Mouse (Mus musculus) neural tube, embryonic 14.5 days (tissue): ENCODE measurements around the gene Hspa12a. TPM values are rescaled to one million over a fixed set of nuclear protein-coding genes. Genes with fewer than 3 reads are reported as not detected.

Source experiments
- ATAC-seq: fragments of 200-750 bp; cut with Nextera tagmentation; 2 replicates; pipeline ENCODE4 v1.8.0; 2017; ENCODE audit warnings: low read depth, mild to moderate bottlenecking, moderate TSS enrichment, moderate library complexity
- H3K27ac ChIP-seq: fragments of 300-500 bp; sonication (generic); 2 replicates; pipeline ENCODE4 v1.5.1; 2014; ENCODE audit warnings: low read depth, mild to moderate bottlenecking, control low read depth, low read length, moderate library complexity, mixed read lengths
- H3K27me3 ChIP-seq: fragments of 300-500 bp; sonication (generic); 2 replicates; pipeline ENCODE4 v1.6.1; 2014; ENCODE audit warnings: low read length; ENCODE audit not compliant: control insufficient read depth, insufficient read depth
- H3K36me3 ChIP-seq: fragments of 300-500 bp; sonication (generic); 2 replicates; pipeline ENCODE4 v1.6.1; 2014; ENCODE audit warnings: low read length, mixed read lengths; ENCODE audit not compliant: control insufficient read depth, insufficient read depth
- H3K4me1 ChIP-seq: fragments of 300-500 bp; sonication (generic); 2 replicates; pipeline ENCODE4 v1.6.1; 2014; ENCODE audit warnings: low read length; ENCODE audit not compliant: control insufficient read depth, insufficient read depth
- H3K4me2 ChIP-seq: fragments of 300-500 bp; sonication (generic); 2 replicates; pipeline ENCODE4 v1.6.1; 2014; ENCODE audit warnings: mild to moderate bottlenecking, low read depth, low read length, control low read depth
- H3K4me3 ChIP-seq: fragments of 300-500 bp; sonication (generic); 2 replicates; pipeline ENCODE4 v1.5.1; 2014; ENCODE audit warnings: low read depth, low read length, control low read depth, mixed read lengths
- H3K9ac ChIP-seq: fragments of 300-500 bp; sonication (generic); replicated peaks from 2 replicates; pipeline ENCODE4 v1.6.1; 2014; ENCODE audit warnings: low read depth, mild to moderate bottlenecking, control low read depth, low read length, mixed read lengths
- H3K9me3 ChIP-seq: fragments of 300-500 bp; sonication (generic); 2 replicates; pipeline ENCODE4 v1.6.1; 2016; ENCODE audit warnings: low read length; ENCODE audit not compliant: control insufficient read depth
- WGBS: fragments of 180-500 bp; shearing (Covaris S2); extraction: QIAGEN DNeasy Blood & Tissue Kit; methylation state at CpG from one replicate; pipeline ENCODE4 v1.1.7; 2014; 5-methylcytosine and 5-hydroxymethylcytosine counted together
- polyA plus RNA-seq: library from polyadenylated mRNA; unstranded; fragments of >200 nt; fragmentation: Nextera tagmentation; extraction: Ambion mirVana; gene quantifications from 2 replicates; pipeline ENCODE4 v1.2.1, GENCODE M21; 2014

Hspa12a gene
- polyA plus RNA-seq, 1 experiment from 2014 or later, result 45.3 TPM

DNA sequence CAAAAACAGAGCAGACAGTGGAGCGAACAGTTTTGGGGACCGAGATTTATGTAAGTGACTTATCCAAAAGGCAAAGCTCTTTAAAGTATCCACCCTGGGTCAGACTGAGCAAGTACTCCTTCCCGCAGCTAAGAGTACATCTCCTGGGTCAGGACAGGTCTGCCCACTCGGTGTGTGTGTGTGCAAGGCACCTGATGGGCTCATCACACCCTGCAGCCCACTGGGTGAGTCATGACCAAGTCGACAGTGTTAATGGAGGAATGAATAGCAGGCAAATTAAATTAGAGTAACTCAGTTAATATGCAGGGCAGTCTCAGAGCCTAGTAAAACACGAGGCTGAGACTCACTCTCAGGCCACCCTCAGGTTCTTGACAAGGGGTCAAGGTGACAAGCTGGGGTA, 134.6 kb downstream of the Hspa12a start:
- Histone ChIP-seq H3K4me1 (no peaks in the 10 kb centered on the region), H3K36me3 (no peaks in the 10 kb centered on the region), H3K9me3 (no peaks in the 10 kb centered on the region), H3K9ac (no peak overlapping the region), H3K27ac (no peak overlapping the region), H3K27me3 (no peaks in the 10 kb centered on the region), H3K4me3 (no peak overlapping the region), H3K4me2 (no peak overlapping the region)
- WGBS, result 79% methylated on average over 6 of the region's 6 CpGs
- ATAC-seq, result no peak

DNA sequence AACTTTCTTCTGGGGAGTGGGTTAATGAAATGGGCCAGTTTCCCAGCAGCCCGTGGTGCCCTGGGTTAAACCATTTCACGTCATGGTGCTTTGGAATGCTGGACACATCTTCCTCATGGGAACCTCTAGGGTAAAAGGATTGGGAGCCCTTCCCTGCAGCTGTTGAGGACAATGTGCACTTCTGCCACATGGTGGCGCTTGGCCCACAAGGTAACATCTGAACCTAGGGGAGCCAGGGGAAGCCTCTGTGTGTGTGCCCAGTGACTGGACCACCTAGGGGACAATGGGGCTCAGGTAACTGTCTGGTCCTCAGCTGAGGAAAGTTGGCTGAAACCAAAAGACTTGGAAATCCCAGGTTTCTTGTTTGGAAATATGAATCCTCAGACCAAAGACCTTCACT, 137.1 kb downstream of the Hspa12a start:
- Histone ChIP-seq H3K9me3 (no peaks in the 10 kb centered on the region), H3K4me3 (no peak overlapping the region), H3K36me3 (0 out of 2 replicates have a peak, but pooled peaks cover 6% of the 10 kb centered on the region), H3K4me2 (no peak overlapping the region), H3K4me1 (no peaks in the 10 kb centered on the region), H3K9ac (no peak overlapping the region), H3K27me3 (no peaks in the 10 kb centered on the region), H3K27ac (no peak overlapping the region)
- ATAC-seq, result peak; percentile 69; the same call in 1 of the 2 replicates
- 4% methylated on average over 3 of the region's 3 CpGs for WGBS

DNA sequence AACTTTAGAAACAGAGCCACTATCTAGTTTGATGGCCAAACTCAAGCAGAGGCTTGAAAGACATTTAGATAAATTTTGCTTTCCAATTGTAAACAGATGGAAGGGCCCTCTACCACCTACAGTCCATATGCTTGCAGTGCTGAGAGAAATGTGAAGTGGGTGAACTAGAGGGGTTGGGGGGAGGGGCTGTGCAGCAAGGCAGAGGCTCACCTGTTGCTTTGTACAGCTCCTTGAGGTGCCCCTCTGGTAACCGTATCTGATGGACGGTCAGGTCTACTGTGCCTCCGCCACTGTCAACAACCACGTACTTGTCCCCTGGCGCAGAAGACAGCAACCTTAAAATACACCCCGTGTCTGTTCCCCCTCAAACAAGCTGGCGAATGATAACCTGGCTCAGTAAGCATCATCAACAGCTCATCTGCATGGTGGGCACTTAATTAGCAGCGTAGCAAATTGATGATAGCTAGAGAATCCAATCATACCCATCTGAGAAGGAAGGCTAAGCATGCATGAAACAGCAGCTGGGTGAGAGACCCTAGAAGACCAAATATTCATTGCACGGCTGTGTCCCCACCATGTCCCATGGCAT, 138.2 kb downstream of the Hspa12a start:
- no peaks in the 10 kb centered on the region for H3K4me1 ChIP-seq
- ATAC-seq, result no peak
- no peak overlapping the region for H3K4me3 ChIP-seq
- no peak overlapping the region for H3K9ac ChIP-seq
- 0 out of 2 replicates have a peak, but pooled peaks cover 10% of the 10 kb centered on the region for H3K36me3 ChIP-seq
- no peak overlapping the region for H3K4me2 ChIP-seq
- H3K9me3 ChIP-seq, result no peaks in the 10 kb centered on the region
- H3K27me3 ChIP-seq, result no peaks in the 10 kb centered on the region
- 88% methylated on average over 9 of the region's 9 CpGs for WGBS
- H3K27ac ChIP-seq, result no peak overlapping the region

DNA sequence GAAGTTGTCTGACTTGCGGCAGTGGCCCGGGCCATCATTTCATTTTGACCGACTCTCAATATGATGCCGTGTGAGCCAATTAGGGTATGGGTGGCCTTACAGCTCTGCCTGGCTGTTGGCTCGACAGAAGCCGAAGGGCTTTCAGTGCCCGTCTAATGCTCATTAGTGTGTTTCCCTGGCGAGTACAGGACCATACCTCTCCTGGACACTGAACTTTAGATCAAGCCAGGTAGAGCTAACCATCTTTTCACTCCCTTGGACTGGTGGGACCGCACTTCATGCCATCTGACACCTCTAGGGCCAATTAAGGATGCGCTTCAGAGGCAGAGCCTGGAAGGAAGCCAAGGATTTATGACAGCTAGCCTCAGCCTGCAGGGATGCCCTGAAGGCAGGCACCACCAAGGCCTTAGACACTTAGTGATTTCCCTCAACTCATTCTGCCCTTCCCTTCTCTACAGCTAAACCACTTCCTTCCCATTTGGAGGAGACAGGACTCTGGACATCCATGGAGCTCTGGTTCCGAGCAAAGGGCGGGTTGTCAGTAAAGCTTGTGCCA, 148.3 kb downstream of the Hspa12a start:
- Histone ChIP-seq H3K27ac (no peak overlapping the region), H3K27me3 (no peaks in the 10 kb centered on the region)
- 0 out of 2 replicates have a peak, but pooled peaks have one; percentile 28 for ATAC-seq

DNA sequence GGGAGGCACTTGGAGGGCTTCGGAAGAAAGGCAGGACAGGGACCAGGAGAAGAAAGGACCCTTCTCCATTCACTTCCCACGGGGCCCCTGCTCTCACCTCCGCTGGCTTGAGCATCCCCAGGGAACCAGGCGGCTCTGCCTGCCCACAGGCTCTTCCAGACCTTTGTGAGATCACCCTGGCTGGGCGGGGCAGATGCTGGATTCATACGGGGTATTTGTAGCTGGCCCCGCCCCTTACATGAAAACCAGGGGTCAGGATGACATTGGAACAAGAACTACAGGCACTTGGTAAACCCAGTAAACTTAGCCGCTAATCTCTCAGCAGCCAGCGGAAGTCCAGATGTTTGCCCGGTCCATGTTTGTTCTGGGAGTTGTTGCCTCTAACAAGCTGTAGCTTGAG, 149.2 kb downstream of the Hspa12a start, which contains the start of gene 1700019N19Rik:
1700019N19Rik (minus strand) TSS at position 178 of the 400 bp plus-strand sequence.
- no peak within 1 kb of the TSS for H3K9ac ChIP-seq
- no peak within 1 kb of the TSS for H3K27ac ChIP-seq
- WGBS, result 52% methylated on average over 10 of the region's 10 CpGs
- H3K4me3 ChIP-seq, result no peak within 1 kb of the TSS
- H3K4me1 ChIP-seq, result 0 out of 2 replicates have a peak, but pooled peaks cover 5% of the 10 kb centered on the region
- no peaks in the 10 kb centered on the region for H3K9me3 ChIP-seq
- ATAC-seq, result no peak; the same call in 1 of the 2 replicates
- no peak within 1 kb of the TSS for H3K4me2 ChIP-seq
- no peaks in the 10 kb centered on the region for H3K27me3 ChIP-seq
- H3K36me3 ChIP-seq, result peaks cover 6% of the 10 kb centered on the region; the same call in 1 of the 2 replicates

More for the DNA sequence above, 148.3 kb downstream of the Hspa12a start:
- peaks cover 13% of the 10 kb centered on the region; the same call in 1 of the 2 replicates for H3K36me3 ChIP-seq
- WGBS, result 57% methylated on average over 12 of the region's 12 CpGs
- H3K4me2 ChIP-seq, result no peak overlapping the region
- no peak overlapping the region for H3K4me3 ChIP-seq
- 0 out of 2 replicates have a peak, but pooled peaks cover 4% of the 10 kb centered on the region for H3K4me1 ChIP-seq
- H3K9me3 ChIP-seq, result no peaks in the 10 kb centered on the region
- no peak overlapping the region for H3K9ac ChIP-seq

DNA sequence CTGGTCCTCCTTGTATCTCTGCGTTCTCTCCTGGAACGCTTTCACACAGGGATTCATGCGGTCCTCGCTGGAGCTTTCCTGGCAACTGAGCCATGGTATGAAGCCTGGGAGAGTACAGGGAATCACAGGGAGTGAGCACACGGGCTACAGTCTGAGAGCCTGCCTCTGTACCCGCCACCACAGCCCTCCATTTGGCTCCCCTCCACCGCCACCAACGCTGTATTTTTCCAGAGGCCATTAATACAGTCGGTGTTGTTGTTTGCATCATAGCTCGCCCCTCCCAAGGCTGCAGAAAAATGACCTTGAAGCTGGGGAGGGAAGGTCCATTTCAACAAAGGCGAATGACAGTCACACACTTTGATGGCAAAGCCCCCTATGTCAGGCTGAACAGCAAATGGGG, 154.3 kb downstream of the Hspa12a start:
- Histone ChIP-seq H3K36me3 (no peaks in the 10 kb centered on the region), H3K4me3 (no peak overlapping the region), H3K9ac (no peak overlapping the region), H3K27me3 (no peaks in the 10 kb centered on the region), H3K27ac (peak overlapping the region; percentile 62; the same call in 1 of the 2 replicates), H3K9me3 (no peaks in the 10 kb centered on the region), H3K4me2 (no peak overlapping the region), H3K4me1 (0 out of 2 replicates have a peak, but pooled peaks cover 5% of the 10 kb centered on the region)
- WGBS, result 53% methylated on average over 11 of the region's 11 CpGs
- peak; percentile 80 for ATAC-seq

DNA sequence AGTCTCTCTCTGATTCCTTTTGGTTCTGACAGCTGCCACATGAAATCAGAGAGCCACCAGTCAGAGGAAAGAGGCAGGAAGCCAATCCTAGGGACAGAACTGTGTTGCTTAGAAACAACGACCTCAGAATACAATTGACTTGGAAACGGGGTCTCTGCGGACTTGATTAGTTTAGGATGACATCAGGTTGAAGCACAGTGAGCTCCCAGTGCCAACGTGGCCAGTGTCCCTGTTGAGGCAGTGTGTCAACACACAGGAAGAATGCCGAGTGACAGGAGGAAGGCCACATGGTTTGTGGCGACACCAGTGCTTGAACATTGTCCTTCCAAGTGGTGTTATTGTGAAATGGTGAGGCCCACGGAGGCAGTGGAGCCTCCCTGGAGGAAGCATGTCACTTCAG, 159.5 kb downstream of the Hspa12a start:
- WGBS, result 33% methylated on average over 7 of the region's 7 CpGs
- Histone ChIP-seq H3K9me3 (no peaks in the 10 kb centered on the region), H3K27ac (no peak overlapping the region), H3K4me1 (peaks cover 5% of the 10 kb centered on the region; the same call in 1 of the 2 replicates), H3K27me3 (no peaks in the 10 kb centered on the region), H3K36me3 (no peaks in the 10 kb centered on the region), H3K9ac (no peak overlapping the region), H3K4me2 (no peak overlapping the region), H3K4me3 (no peak overlapping the region)
- no peak for ATAC-seq

DNA sequence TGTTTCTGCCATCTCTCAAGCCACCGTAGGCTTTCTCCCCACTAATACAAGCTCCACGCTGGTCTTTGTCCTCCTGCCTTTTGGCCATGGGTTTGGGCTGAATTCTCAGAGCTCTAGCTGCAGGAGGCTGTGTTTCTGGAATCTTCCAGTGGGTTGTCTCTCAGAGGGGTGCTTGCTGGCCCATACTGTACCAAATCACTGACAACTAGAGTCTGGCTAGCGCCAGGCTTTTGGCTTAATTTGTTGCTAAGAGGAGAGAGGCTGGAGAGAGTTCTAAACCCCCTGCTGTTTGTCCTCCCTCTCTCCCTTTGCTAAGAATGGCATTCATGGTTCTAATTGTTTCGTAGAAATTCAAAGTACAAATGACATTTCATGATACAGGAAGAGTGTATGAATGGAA, 161.9 kb downstream of the Hspa12a start:
- WGBS, result 39% methylated on average over 4 of the region's 4 CpGs
- H3K9ac ChIP-seq, result no peak overlapping the region
- no peaks in the 10 kb centered on the region for H3K9me3 ChIP-seq
- no peak for ATAC-seq
- peaks cover 5% of the 10 kb centered on the region; the same call in 1 of the 2 replicates for H3K4me1 ChIP-seq
- H3K36me3 ChIP-seq, result no peaks in the 10 kb centered on the region
- no peak overlapping the region for H3K27ac ChIP-seq
- H3K4me3 ChIP-seq, result no peak overlapping the region
- no peaks in the 10 kb centered on the region for H3K27me3 ChIP-seq
- no peak overlapping the region for H3K4me2 ChIP-seq

DNA sequence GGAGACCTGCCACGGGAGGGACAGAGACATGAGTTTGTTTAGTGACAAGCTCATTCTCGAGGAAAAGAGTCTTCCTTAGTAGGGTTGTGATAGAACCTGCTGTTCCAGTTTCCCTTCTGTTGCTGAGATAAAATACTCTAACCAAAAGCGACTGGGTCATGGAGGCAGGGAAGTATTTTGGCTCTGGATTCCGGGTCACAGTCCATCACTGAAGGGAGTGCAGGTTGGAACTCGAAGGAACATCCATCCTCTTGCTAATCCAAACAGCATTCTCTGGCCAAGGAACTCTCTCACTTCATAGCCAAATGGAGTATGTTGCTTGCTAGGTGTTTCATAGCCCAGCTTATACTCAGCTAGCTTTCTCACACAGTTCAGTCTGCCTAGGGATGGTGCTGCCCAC, 167.0 kb downstream of the Hspa12a start:
- WGBS, result 78% methylated on average over 5 of the region's 5 CpGs
- Histone ChIP-seq H3K27ac (no peak overlapping the region), H3K4me3 (no peak overlapping the region), H3K4me1 (peaks cover 2% of the 10 kb centered on the region; the same call in 1 of the 2 replicates), H3K9me3 (no peaks in the 10 kb centered on the region), H3K4me2 (no peak overlapping the region), H3K36me3 (no peaks in the 10 kb centered on the region), H3K27me3 (no peaks in the 10 kb centered on the region), H3K9ac (no peak overlapping the region)
- no peak for ATAC-seq
